Mouse (Mus musculus) heart, postnatal 14 days (tissue): ENCODE measurements around the gene Rnf186. TPM values are rescaled to one million over a fixed set of nuclear protein-coding genes. Genes with fewer than 3 reads are reported as not detected.

ENCODE experiments used
- DNase-seq, 2 experiments: peaks; one replicate each; pipeline ENCODE4 v3.0.0; 2021 to 2022
- intact Hi-C: fragments of 180-260 bp; cut with DNase I; formaldehyde crosslinking; loops from one replicate; pipeline ENCODE4 v1.15.1; 2025
- total RNA-seq, 2 experiments: library from RNA; stranded (reverse); gene quantifications; 2 replicates each; pipeline ENCODE4 v1.2.3; 2021

The Rnf186 gene
- total RNA-seq, 2 experiments from 2014 or later: 0.22 TPM; not detected in 1

GRCm38 (mm10) chr4:139005214-139005613 is 38.3 kb downstream of the Rnf186 start:
- no peak for DNase-seq
- intact Hi-C loops: no loop called here

- DNase-seq: no peak
- intact Hi-C loops: no loop called here
Measured at GRCm38 (mm10) chr4:139007353-139007752, 40.4 kb downstream of the Rnf186 start.

DNA sequence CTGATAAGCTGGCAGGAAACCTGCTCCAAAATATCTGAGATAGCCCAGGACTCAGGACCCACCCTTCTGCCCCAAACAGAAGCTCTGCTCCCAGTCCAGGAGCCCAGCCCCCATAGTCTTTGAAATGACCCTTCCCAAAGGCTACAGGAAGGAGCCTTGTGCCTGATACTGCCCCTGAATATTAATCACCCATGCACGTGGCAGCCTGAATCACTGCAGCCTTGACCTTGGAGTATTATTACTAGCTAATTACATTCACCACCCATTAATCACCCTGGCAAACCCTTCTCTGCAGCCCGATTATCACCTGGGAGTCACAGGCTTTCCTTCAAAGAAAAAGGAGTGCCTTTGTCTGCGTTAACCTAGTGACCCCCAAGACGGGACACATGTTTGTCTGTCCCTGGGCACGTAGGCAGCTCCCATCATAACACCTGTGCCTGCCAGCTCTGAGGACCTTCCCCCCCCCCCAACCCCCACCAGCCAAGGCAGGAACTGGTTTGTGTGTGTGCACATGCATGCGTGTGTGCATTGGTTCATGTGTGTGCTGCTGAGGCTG is 41.1 kb downstream of the Rnf186 start:
- intact Hi-C loops: no loop called here
- DNase-seq: no peak

DNA sequence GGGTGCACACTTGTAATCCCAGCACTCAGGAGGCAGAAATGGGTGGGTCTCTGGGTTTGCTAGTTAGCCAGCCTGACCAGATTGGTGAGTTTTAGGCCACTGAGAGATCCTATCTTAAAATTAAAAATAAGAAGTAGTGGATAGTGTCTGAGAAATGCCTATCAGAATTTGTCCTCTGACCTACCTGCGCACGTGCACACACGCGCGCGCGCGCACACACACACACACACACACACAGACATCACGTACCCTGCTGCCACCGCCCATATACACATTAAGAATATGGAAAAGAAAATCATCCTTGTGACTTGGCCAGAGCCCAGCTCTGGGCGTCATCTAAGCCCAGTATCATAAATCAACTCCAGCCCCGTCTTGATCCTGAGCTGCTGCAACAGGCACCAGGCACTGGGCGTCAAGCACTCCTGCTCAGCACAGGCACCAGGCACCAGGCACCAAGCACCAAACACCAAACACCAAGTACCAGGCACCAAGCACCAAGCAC is 44.3 kb downstream of the Rnf186 start:
- DNase-seq: no peak
- intact Hi-C loops: no loop called here

GRCm38 (mm10) chr4:139013281-139013680 is 46.4 kb downstream of the Rnf186 start:
- DNase-seq: no peak
- intact Hi-C loops: no loop called here

DNA sequence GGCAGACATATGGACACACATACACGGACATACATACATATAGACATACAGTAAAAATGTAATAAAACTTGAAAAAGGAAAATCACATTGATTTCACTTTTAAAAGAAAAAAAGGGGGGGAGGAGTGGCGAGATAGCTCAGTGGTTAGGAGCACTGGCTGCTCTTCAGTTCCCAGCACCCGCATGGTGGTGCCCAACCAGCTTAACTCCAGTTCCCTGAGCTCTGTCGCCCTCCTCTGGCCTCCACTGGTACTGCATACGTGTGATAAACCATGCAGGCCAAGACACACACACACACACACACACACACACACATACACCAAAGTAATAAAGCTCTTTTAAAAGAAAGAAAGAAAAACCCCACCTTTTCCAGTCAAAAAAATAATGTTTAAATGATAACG is 47.9 kb downstream of the Rnf186 start:
- no peak for DNase-seq
- intact Hi-C loops: no loop called here

Other genes with a start within 250 kb of the Rnf186 start
- gene Pla2g2c, start 242.3 kb upstream of the Rnf186 start, total RNA-seq: not detected
- 1 to 10 TPM in 1 of 2 experiments, under 1 TPM in 1; 0.93 to 1.7 TPM for gene Ubxn10, start 229.9 kb upstream of the Rnf186 start, total RNA-seq
- under 1 TPM; 0.20 to 0.36 TPM for gene Pla2g2f, start 209.5 kb upstream of the Rnf186 start, total RNA-seq
- under 1 TPM in 1 of 2 experiments, not detected in 1; 0.17 TPM for gene Pla2g2d, start 191.4 kb upstream of the Rnf186 start, total RNA-seq
- 10 to 100 TPM; 22.4 to 30.4 TPM for gene Pla2g5, start 103.6 kb upstream of the Rnf186 start, total RNA-seq
- not detected for gene Gm13030, start 93.1 kb upstream of the Rnf186 start, total RNA-seq
- gene Pla2g2e, start 89.2 kb upstream of the Rnf186 start, total RNA-seq: 1 to 10 TPM; 1.4 TPM
- gene Otud3, start 53.2 kb upstream of the Rnf186 start, total RNA-seq: 10 to 100 TPM in 1 of 2 experiments, 1 to 10 TPM in 1; 9.4 to 10.0 TPM
- 1 to 10 TPM; 7.9 to 8.4 TPM for gene Tmco4, start 5.8 kb downstream of the Rnf186 start, total RNA-seq
- not detected for gene Htr6, start 108.5 kb downstream of the Rnf186 start, total RNA-seq
- 10 to 100 TPM; 32.1 to 32.2 TPM for gene Nbl1, start 125.9 kb downstream of the Rnf186 start, total RNA-seq
- gene Minos1, start 164.0 kb downstream of the Rnf186 start, total RNA-seq: 100 to 1,000 TPM; 731 to 790 TPM
- gene Capzb, start 225.8 kb downstream of the Rnf186 start, total RNA-seq: 100 to 1,000 TPM; 418 to 433 TPM